Mouse (Mus musculus) kidney, adult 8-10 months (tissue): Measurements from ENCODE around the gene Pex5l.
A peak's percentile ranks its signal among the peaks of the same experiment; 100 is the strongest.

Experiments used
- DNase-seq, 2 experiments: peaks; one replicate each; pipeline ENCODE4 v3.0.0; 2022

Gene Pex5l

GRCm38 (mm10) chr3:32924168-32924567 is 218.9 kb downstream of the Pex5l start:
- DNase-seq, result no peak

DNA sequence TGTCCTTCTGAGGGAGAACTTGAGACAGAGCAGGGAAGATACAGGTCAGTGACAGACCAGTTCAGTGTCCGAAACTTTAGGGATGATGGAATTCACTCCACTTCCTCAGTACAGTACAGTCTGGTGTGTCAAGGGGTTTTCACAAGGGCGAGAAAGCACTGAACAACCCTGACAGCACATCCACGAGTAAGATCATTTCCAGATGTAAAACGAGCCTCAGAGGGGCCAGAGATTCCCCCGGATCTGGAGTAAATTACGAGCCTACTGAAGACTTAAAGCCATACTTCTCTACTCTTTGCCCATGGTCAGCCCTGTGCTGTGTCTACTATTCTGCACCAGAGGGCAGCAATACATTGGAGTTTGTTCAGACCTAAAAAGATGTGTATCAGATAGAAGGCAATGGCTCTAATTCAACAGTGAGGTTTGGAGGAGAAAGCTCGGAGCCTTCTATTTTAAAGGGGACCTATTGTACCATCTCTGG is 232.9 kb downstream of the Pex5l start:
- no peak for DNase-seq

DNA sequence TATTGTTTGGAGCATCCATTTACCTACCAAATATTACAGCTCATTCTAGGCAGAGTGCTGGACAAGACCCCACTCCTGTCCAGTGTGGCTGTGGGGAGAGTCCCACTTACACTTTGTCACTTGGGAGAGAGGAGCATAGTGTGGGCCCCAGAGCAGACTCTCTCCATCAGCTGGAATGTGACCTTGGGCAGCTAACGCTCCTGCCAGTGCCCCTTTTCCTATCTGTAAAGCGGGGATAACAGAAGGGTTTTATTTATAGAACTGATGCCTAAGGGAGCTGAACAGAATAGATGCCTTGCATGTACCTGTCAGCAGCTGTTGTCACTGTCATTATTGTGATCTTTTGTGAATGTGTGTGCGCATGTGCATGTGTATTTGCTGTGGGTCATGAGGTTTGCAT is 234.6 kb downstream of the Pex5l start:
- no peak for DNase-seq

GRCm38 (mm10) chr3:32905850-32906779 is 236.9 kb downstream of the Pex5l start:
- peak in 1 of 2 experiments; percentile 13 for DNase-seq

DNA sequence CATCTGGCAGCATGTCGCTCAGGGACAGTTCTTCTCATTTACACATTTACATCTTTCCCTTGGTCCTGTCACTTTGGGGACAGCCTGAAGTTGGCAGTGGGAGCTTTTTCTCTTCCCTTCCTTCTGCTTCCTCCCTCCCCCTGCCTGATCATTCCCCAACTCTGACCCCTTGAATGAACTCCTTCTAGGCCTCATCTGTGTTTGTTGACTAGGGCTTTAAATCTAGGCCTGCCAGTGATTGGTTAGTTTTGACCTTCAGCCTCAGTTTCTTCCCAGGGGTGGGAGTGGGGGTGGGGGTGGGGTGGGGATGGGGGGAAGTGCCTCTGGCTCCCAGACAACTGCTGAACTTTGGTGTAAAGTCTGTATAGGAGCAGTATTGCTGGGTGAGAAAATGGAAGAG is 238.4 kb downstream of the Pex5l start:
- DNase-seq, result no peak

DNA sequence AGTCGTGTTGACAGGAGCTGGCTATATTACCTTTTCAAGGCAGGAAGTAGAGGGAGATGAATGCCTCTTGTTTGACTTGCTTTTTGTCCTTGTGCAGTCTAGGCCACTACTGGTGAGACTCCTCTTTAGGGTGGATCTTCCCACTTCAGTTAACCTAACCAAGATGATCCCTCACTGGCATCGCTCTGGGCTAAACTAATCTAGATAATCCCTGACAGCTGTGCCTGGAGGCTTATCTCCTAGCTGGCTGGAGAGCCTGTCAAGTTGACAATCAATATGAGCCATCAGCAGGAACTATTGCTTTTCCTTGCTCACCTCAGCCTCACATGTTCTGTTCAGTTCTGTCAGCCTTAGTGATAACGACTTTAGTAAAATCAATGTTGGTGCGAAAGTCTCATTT is 239.6 kb downstream of the Pex5l start:
- no peak for DNase-seq
